Mouse (Mus musculus) forebrain, postnatal 0 days (tissue): Measurements from ENCODE around the gene Vsx1. TPM values are rescaled to one million over a fixed set of nuclear protein-coding genes. Genes with fewer than 3 reads are reported as not detected.

Experiments used
- ATAC-seq: fragments of 200-750 bp; cut with Nextera tagmentation; 2 replicates; pipeline ENCODE4 v1.8.0; 2017; ENCODE audit warnings: mild to moderate bottlenecking, moderate library complexity
- DNase-seq: peaks from one replicate; pipeline ENCODE4 v3.0.0-alpha.2; 2015
- H3K27ac ChIP-seq: fragments of 300-500 bp; sonication (generic); 2 replicates; pipeline ENCODE4 v1.5.1; 2014; ENCODE audit warnings: low read depth, mild to moderate bottlenecking, antibody characterized with exemption, low read length, moderate library complexity, mixed read lengths
- H3K27me3 ChIP-seq: fragments of 300-500 bp; sonication (generic); 2 replicates; pipeline ENCODE4 v1.6.1; 2014; ENCODE audit warnings: mild to moderate bottlenecking, low read length, mixed read lengths; ENCODE audit not compliant: insufficient read depth
- H3K36me3 ChIP-seq: fragments of 300-500 bp; sonication (generic); 2 replicates; pipeline ENCODE4 v1.6.1; 2014; ENCODE audit warnings: mild to moderate bottlenecking, moderate library complexity; ENCODE audit not compliant: insufficient read depth
- H3K4me1 ChIP-seq: fragments of 300-500 bp; sonication (generic); 2 replicates; pipeline ENCODE4 v1.6.1; 2014; ENCODE audit warnings: antibody characterized with exemption; ENCODE audit not compliant: insufficient read depth
- H3K4me2 ChIP-seq: fragments of 300-500 bp; sonication (generic); 2 replicates; pipeline ENCODE4 v1.6.1; 2014; ENCODE audit warnings: low read depth, mild to moderate bottlenecking, moderate library complexity
- H3K4me3 ChIP-seq: fragments of 300-500 bp; sonication (generic); 2 replicates; pipeline ENCODE4 v1.5.1; 2014; ENCODE audit warnings: low read depth, low read length, mixed read lengths
- H3K9ac ChIP-seq: fragments of 300-500 bp; sonication (generic); 2 replicates; pipeline ENCODE4 v1.6.1; 2014; ENCODE audit warnings: mild to moderate bottlenecking
- H3K9me3 ChIP-seq: fragments of 300-500 bp; sonication (generic); 2 replicates; pipeline ENCODE4 v1.6.1; 2016; ENCODE audit warnings: low read length
- CTCF ChIP-seq: sonication (generic); IDR thresholded peaks from 2 replicates; pipeline ENCODE4 v1.5.1; 2016; ENCODE audit warnings: antibody characterized with exemption, control low read depth, low read depth
- WGBS: fragments of 180-500 bp; shearing (Covaris S2); extraction: QIAGEN DNeasy Blood & Tissue Kit; methylation state at CpG from one replicate; pipeline ENCODE4 v1.1.7; 2014; 5-methylcytosine and 5-hydroxymethylcytosine counted together
- polyA plus RNA-seq: library from polyadenylated mRNA; unstranded; fragments of >200 nt; fragmentation: Nextera tagmentation; extraction: Ambion mirVana; gene quantifications from 2 replicates; pipeline ENCODE4 v1.2.1, GENCODE M21; 2015
- total RNA-seq: library from RNA; depleted of rRNA; stranded (reverse); fragments of >200 nt; gene quantifications from 2 replicates; pipeline ENCODE4 v1.2.3, GENCODE M21; 2014

The Vsx1 gene
- total and polyA plus RNA-seq, 2 experiments from 2014 or later = 0.13 TPM; not detected in 1

DNA sequence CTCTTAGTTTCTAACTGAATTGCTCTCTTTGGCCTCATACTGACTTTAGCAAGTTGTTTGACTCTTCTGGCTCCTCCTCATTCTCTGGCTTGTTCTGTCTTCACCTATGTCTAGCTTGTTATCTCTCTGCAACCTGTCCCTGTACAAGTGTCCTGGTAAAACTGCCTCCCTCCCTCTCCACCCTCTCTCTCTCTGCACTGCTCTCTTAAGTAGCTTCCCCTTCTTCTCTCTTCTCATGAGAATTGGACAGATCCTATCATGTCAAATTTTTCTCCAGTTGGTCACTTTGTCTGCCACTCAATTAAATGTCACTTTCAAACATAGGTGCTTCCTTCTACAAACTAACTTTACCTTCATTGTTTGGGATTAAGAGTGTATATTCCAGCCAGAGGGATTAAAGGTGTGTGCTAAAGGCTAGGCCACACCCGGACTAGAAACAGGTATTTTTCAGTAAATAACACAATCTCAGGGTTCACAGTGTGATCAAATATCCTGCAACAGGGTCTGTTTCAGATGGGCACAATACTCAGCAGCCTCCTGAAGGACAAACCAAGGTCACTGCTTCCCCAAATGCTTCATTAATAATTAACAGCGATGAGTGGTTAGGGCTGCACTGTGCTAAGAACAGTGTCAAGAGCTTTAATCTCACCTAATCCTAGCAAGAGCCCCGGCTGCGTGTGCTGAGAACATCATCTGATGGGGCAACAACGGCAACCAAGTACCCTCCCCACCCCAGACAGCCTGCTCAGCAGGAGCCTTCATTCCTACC, 24.8 kb downstream of the Vsx1 start:
- H3K27ac ChIP-seq = peak overlapping the region; percentile 64; the same call in 1 of the 2 replicates
- H3K36me3 ChIP-seq = no peaks in the 10 kb centered on the region
- WGBS = 77% methylated on average over 5 of the region's 5 CpGs
- H3K27me3 ChIP-seq = no peaks in the 10 kb centered on the region
- no peak overlapping the region for H3K9ac ChIP-seq
- H3K4me1 ChIP-seq = peaks cover 30% of the 10 kb centered on the region; the same call in 1 of the 2 replicates
- no peak for TF ChIP-seq CTCF
- no peak for ATAC-seq
- no peak overlapping the region for H3K4me2 ChIP-seq
- no peak for DNase-seq
- no peaks in the 10 kb centered on the region for H3K9me3 ChIP-seq
- H3K4me3 ChIP-seq = no peak overlapping the region

DNA sequence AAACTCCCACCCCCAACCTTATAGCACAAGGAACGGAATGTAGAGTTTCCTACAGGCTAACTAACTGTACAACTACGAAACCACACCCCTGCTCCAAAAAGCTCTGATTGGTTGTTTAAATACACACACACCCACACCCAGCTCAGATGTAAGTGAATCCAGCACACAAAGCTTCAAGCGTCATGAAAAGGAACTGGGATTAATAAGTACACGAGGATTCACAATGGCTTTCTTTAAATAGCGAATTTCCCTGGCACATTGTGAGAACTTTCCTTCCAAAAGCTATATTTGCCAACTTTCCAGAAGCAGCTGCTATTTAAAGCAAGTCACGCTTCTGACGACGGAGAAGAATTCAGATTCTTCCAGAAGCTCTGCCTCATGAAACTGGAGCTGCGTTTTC, 25.9 kb downstream of the Vsx1 start:
- peak overlapping the region; percentile 16 for H3K4me2 ChIP-seq
- WGBS = 21% methylated on average over 9 of the region's 9 CpGs
- peak; percentile 51 for ATAC-seq

DNA sequence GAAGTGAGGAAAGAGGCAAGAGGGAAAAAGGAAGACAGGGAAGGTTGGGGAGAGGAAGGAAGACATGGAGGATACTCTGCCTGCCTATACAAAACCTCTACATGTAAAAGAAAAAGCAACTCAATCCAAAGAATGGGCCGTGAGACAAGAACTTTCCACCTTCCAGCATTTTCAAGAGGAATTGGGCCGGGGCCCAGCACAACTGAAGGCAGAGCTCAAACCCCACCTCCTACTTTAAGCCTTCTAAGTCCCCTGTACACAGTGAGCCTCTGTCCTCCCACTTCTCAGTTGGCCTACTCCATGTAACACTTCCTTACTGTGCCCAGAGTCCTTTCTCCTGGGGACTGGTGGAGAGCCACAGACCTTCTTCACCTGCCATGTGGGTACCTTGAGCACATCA, 27.2 kb downstream of the Vsx1 start:
- no peak for TF ChIP-seq CTCF
- 57% methylated on average over 2 of the region's 2 CpGs for WGBS
- Histone ChIP-seq H3K4me3 (no peak overlapping the region), H3K9me3 (no peaks in the 10 kb centered on the region), H3K36me3 (no peaks in the 10 kb centered on the region), H3K27me3 (no peaks in the 10 kb centered on the region), H3K27ac (no peak overlapping the region), H3K9ac (no peak overlapping the region), H3K4me2 (no peak overlapping the region), H3K4me1 (peaks cover 25% of the 10 kb centered on the region; the same call in 1 of the 2 replicates)
- ATAC-seq = no peak
- DNase-seq = no peak

More for the DNA sequence above, 25.9 kb downstream of the Vsx1 start:
- peak overlapping the region; percentile 64; the same call in 1 of the 2 replicates for H3K27ac ChIP-seq
- H3K36me3 ChIP-seq = no peaks in the 10 kb centered on the region
- H3K4me3 ChIP-seq = no peak overlapping the region
- no peak for TF ChIP-seq CTCF
- no peaks in the 10 kb centered on the region for H3K9me3 ChIP-seq
- H3K27me3 ChIP-seq = no peaks in the 10 kb centered on the region
- no peak overlapping the region for H3K9ac ChIP-seq
- peak; percentile 87 for DNase-seq
- peaks cover 30% of the 10 kb centered on the region; the same call in 1 of the 2 replicates for H3K4me1 ChIP-seq

DNA sequence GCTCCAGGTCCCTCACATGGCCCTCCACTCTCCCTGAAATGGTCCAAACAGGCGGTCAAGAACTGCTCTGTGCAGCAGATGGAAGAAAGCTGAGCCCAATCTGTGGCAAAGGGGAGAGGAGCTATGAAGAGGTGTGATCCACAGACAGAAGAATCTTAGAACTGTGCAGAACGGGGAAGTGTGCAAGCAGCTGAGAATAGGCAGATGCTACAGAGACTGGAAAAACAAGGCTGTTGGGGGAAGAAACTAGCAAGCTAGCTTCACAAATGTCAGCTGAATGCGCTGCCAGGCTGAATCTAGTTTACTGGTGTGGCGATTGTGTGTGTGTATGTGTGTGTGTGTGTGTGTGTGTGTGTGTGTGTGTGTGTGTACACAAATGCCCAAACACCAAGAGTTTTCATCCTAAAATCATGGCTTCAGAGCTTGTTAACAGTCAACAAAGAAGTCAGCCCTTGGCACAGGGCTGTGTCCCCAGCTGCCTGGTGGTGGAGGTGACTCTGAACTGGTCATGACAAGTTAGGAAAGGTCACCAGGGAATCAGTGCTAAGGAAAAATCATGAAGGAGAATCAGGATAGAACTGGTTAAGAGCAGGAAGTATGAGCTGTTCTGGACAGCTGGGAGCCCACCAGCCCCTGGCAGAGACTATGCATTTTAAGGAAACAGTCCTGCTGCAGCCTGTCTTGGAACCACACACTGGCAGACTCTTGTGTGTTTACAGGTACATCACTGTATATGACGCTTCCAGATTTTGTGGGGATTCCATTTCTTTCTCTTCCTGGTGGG, 28.3 kb downstream of the Vsx1 start:
- Histone ChIP-seq H3K4me3 (no peak overlapping the region), H3K27ac (peak overlapping the region; percentile 45), H3K9me3 (no peaks in the 10 kb centered on the region), H3K4me2 (no peak overlapping the region), H3K27me3 (no peaks in the 10 kb centered on the region), H3K4me1 (peaks cover 21% of the 10 kb centered on the region; the same call in 1 of the 2 replicates), H3K36me3 (no peaks in the 10 kb centered on the region), H3K9ac (0 out of 2 replicates have a peak overlapping the region, but pooled peaks have one; percentile 25)
- WGBS = 57% methylated on average over 5 of the region's 5 CpGs
- no peak for TF ChIP-seq CTCF
- DNase-seq = peak; percentile 73
- peak; percentile 72 for ATAC-seq

DNA sequence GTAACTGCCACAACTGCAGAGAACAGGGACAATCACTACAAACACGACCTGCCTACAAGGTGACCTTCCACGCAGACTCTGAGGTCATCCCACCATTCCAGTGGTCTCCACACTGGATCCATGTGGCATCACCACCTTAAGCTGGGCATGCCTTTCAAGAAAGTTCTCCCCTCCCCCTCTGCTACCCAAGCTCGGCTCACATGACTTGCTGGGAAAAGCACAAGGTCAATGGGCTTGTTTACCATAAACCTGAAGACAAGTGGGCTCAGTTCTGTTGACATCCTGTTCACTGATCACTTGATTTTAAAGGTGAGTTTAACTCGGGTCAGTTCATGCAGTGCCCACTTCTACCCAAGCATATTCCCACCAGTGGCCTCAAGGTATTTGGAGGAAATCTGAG, 29.1 kb downstream of the Vsx1 start:
- Histone ChIP-seq H3K36me3 (no peaks in the 10 kb centered on the region), H3K4me2 (no peak overlapping the region), H3K27ac (0 out of 2 replicates have a peak overlapping the region, but pooled peaks have one; percentile 15), H3K9ac (no peak overlapping the region), H3K27me3 (no peaks in the 10 kb centered on the region), H3K4me1 (peaks cover 21% of the 10 kb centered on the region; the same call in 1 of the 2 replicates), H3K4me3 (no peak overlapping the region), H3K9me3 (no peaks in the 10 kb centered on the region)
- TF ChIP-seq CTCF = no peak
- DNase-seq (no peak), ATAC-seq (no peak)
- WGBS = 71% methylated on average over 4 of the region's 4 CpGs

DNA sequence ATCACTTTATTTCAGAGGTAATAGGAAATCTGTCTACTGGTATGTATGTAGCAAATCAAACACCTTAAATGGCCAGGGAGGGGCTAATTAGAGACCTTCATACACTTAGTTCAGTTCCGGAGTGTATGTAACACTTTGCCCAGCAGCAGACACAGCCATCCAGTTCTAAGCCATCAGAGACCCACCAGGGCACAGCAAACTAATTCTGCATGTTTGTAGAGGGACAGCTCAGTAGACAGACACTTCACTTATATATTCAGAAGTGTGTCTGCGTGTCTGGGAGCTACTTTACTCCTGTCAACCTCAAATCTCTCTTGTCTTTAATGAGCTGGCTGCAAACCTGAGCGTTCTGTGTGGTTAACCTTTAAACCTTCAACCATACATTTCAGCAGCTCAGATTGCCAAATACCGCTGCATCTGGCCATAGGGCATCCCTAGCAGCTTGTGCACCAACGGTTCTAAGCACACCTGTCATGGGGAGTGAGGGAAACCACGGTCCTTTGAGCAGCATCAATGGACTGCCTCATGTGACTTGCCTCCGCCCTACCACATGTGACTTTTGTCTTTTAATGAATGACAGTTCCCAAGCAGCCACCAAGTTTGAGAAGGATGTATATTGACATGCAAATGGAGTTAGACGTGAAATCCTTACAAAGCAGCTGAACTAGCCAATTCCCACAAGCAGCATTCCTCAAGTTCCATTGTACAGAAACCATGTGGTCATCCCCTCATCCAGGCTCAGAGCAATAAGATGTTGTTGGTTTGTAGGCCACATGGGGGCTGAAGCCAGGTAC, 32.0 kb downstream of the Vsx1 start:
- Histone ChIP-seq H3K4me2 (no peak overlapping the region), H3K4me3 (no peak overlapping the region), H3K36me3 (no peaks in the 10 kb centered on the region), H3K9me3 (no peaks in the 10 kb centered on the region), H3K4me1 (0 out of 2 replicates have a peak, but pooled peaks cover 10% of the 10 kb centered on the region), H3K27ac (peak overlapping the region; percentile 21; the same call in 1 of the 2 replicates), H3K9ac (no peak overlapping the region), H3K27me3 (no peaks in the 10 kb centered on the region)
- DNase-seq = no peak
- peak; percentile 15; the same call in 1 of the 2 replicates for TF ChIP-seq CTCF
- ATAC-seq = 0 out of 2 replicates have a peak, but pooled peaks have one; percentile 21
- 24% methylated on average over 8 of the region's 8 CpGs for WGBS
